Mouse (Mus musculus) ovary, adult 18-20 months (tissue): ENCODE measurements around the gene Tcf25.
A peak's percentile ranks its signal among the peaks of the same experiment; 100 is the strongest.
"Not testable (repeated sequence)": the region's sequence is repeated elsewhere in the genome, so short reads cannot be mapped to it uniquely, and the experiment has no call there.

ENCODE experiments used
- DNase-seq: peaks from one replicate; pipeline ENCODE4 v3.0.0; 2022; ENCODE audit warnings: low spot score, mixed read lengths

The Tcf25 gene

GRCm38 (mm10) chr8:123430936-123431335, 57.4 kb downstream of the Tcf25 start:
- DNase-seq: not testable (repeated sequence)

- no peak for DNase-seq
Observed at GRCm38 (mm10) chr8:123431616-123432365, 58.2 kb downstream of the Tcf25 start.

GRCm38 (mm10) chr8:123432381-123432780, 58.8 kb downstream of the Tcf25 start:
- DNase-seq: no peak

- not testable (repeated sequence) for DNase-seq
Observed at GRCm38 (mm10) chr8:123433241-123433974, 59.9 kb downstream of the Tcf25 start.

GRCm38 (mm10) chr8:123441788-123442187, 68.2 kb downstream of the Tcf25 start:
- no peak for DNase-seq

- no peak for DNase-seq
Observed at GRCm38 (mm10) chr8:123442351-123442750, 68.8 kb downstream of the Tcf25 start.

GRCm38 (mm10) chr8:123442871-123443575, 69.5 kb downstream of the Tcf25 start:
- peak; percentile 75 for DNase-seq

- no peak for DNase-seq
Observed at GRCm38 (mm10) chr8:123443576-123443921, 70.0 kb downstream of the Tcf25 start.

- no peak for DNase-seq
Observed at GRCm38 (mm10) chr8:123444131-123444530, 70.6 kb downstream of the Tcf25 start.

- no peak for DNase-seq
Observed at GRCm38 (mm10) chr8:123445981-123446380, 72.4 kb downstream of the Tcf25 start.

- DNase-seq: no peak
Observed at GRCm38 (mm10) chr8:123446799-123447198, 73.2 kb downstream of the Tcf25 start.

- DNase-seq: no peak
Observed at GRCm38 (mm10) chr8:123450783-123451182, 77.2 kb downstream of the Tcf25 start.

- DNase-seq: not testable (repeated sequence)
Observed at GRCm38 (mm10) chr8:123451747-123452146, 78.2 kb downstream of the Tcf25 start.

GRCm38 (mm10) chr8:123452149-123452548, 78.6 kb downstream of the Tcf25 start:
- no peak for DNase-seq

GRCm38 (mm10) chr8:123453291-123453690, 79.7 kb downstream of the Tcf25 start:
- DNase-seq: no peak
